Mouse (Mus musculus) liver, postnatal 0 days (tissue): ENCODE data around the gene Asb14.

Experiments used
- CTCF ChIP-seq: sonication (generic); IDR thresholded peaks from 2 replicates; pipeline ENCODE4 v1.5.1; 2016; ENCODE audit warnings: antibody characterized with exemption, low read depth
- EP300 ChIP-seq: IDR thresholded peaks from 2 replicates; pipeline ENCODE4 v1.6.1; 2016; ENCODE audit warnings: antibody characterized with exemption, low read depth, mild to moderate bottlenecking

- TF ChIP-seq CTCF: no peak
- TF ChIP-seq EP300: no peak
Measured at GRCm38 (mm10) chr14:26894392-26894791, at the start of gene Asb14.
